Mouse (Mus musculus): ENCODE measurements around the gene Vmn2r112. TPM values are rescaled to one million over a fixed set of nuclear protein-coding genes. Genes with fewer than 3 reads are reported as not detected.
"Not testable (repeated sequence)": the region's sequence is repeated elsewhere in the genome, so short reads cannot be mapped to it uniquely, and the experiment has no call there.

Gene Vmn2r112
- total RNA-seq (2021): under 1 TPM in 1 of 2 experiments, not detected in 1; 0.06 TPM

GRCm38 (mm10) chr17:22600651-22601050 lies at the start of gene Vmn2r112:
Gene Vmn2r112, plus strand, starts transcription at chr17:22600951.
- intact Hi-C loops (cut with DNase I): not testable (repeated sequence)

DNA sequence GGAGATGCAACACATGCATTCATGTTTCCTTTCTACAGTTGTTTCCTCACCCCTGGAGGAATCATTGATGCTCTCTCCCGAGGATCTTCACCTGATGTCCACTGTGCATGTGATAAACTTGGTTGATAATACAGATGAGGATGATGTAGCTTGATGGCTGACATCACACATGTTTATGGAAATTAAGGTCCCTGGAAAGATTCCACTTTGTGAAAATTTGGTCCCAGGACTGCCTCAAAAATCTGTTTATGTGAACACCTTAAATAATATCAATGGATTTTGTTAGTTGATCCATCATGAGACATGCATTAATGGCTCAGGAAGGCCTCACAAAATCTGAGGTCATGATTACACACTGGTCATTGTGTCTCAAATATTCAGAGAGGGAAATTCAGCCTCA lies 27.4 kb upstream of the Vmn2r112 start, which contains the start of gene Vmn2r111:
Gene Vmn2r111, minus strand, starts transcription at position 101 of the 400 bp plus-strand sequence.
- intact Hi-C loops (cut with DNase I): not testable (repeated sequence)

More at GRCm38 (mm10) chr17:22600651-22601050, at the start of gene Vmn2r112:
- DNase-seq: not testable (repeated sequence)

DNA sequence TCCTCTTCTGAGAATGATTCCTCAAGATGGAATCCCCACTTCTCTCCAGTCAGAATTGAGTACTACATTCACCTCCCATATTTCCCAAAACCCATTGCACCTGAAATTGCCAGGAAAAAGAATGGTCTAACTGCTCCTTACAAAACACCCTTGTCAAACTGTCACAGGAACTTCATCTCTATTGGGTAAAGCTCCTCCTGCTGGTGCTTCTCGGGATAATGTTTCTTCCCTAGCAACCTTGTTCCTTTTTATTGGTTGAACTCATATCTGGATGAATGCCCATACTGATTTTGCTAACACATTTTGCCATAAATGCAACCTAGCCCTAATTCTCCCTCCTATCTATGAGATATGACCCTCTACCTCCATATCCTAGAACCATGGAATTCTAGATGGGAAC lies 29.9 kb downstream of the Vmn2r112 start:
- DNase-seq: no peak
- intact Hi-C loops (cut with DNase I): no loop called here

More for the DNA sequence above, 27.4 kb upstream of the Vmn2r112 start, which contains the start of gene Vmn2r111:
- DNase-seq: not testable (repeated sequence)

Other genes with a start within 250 kb of the Vmn2r112 start
- 10 to 100 TPM; 10.1 to 12.5 TPM for gene Zfp944, start 239.6 kb upstream of the Vmn2r112 start, total RNA-seq (2021)
- 10 to 100 TPM in 1 of 2 experiments, 1 to 10 TPM in 1; 8.3 to 10.9 TPM for gene Zfp758, start 239.5 kb upstream of the Vmn2r112 start, total RNA-seq (2021)
- 10 to 100 TPM; 26.3 to 26.7 TPM for gene Zfp946, start 176.7 kb upstream of the Vmn2r112 start, total RNA-seq (2021)
- gene Vmn2r111, start 27.5 kb upstream of the Vmn2r112 start, total RNA-seq (2021): not detected